Mouse (Mus musculus) hindbrain, embryonic 14.5 days (tissue): ENCODE data around the gene Esrrg. TPM values are rescaled to one million over a fixed set of nuclear protein-coding genes. Genes with fewer than 3 reads are reported as not detected.

Experiments used
- ATAC-seq: fragments of 200-750 bp; cut with Nextera tagmentation; 2 replicates; pipeline ENCODE4 v1.8.0; 2017; ENCODE audit warnings: moderate number of reproducible peaks, mild to moderate bottlenecking, moderate TSS enrichment, moderate library complexity; ENCODE audit not compliant: low FRiP score
- DNase-seq: peaks from one replicate; pipeline ENCODE4 v3.0.0-alpha.2; 2015; ENCODE audit warnings: low spot score
- H3K27ac ChIP-seq: fragments of 300-500 bp; sonication (generic); 2 replicates; pipeline ENCODE4 v1.5.1; 2014; ENCODE audit warnings: mild to moderate bottlenecking, moderate library complexity
- H3K27me3 ChIP-seq: fragments of 300-500 bp; sonication (generic); 2 replicates; pipeline ENCODE4 v1.6.1; 2014; ENCODE audit warnings: mild to moderate bottlenecking, low read length, mixed read lengths; ENCODE audit not compliant: control insufficient read depth, insufficient read depth
- H3K36me3 ChIP-seq: fragments of 300-500 bp; sonication (generic); replicated peaks from 2 replicates; pipeline ENCODE4 v1.6.1; 2014; ENCODE audit not compliant: control insufficient read depth, insufficient read depth
- H3K4me1 ChIP-seq: fragments of 300-500 bp; sonication (generic); replicated peaks from 2 replicates; pipeline ENCODE4 v1.6.1; 2014; ENCODE audit warnings: antibody characterized with exemption, low read length, mixed read lengths; ENCODE audit not compliant: control insufficient read depth, insufficient read depth
- H3K4me2 ChIP-seq: fragments of 300-500 bp; sonication (generic); replicated peaks from 2 replicates; pipeline ENCODE4 v1.6.1; 2014; ENCODE audit warnings: mild to moderate bottlenecking, moderate library complexity
- H3K4me3 ChIP-seq: fragments of 300-500 bp; sonication (generic); replicated peaks from 2 replicates; pipeline ENCODE4 v1.5.1; 2014; ENCODE audit warnings: mild to moderate bottlenecking, low read length
- H3K9ac ChIP-seq: fragments of 300-500 bp; sonication (generic); 2 replicates; pipeline ENCODE4 v1.6.1; 2014
- H3K9me3 ChIP-seq: fragments of 300-500 bp; sonication (generic); 2 replicates; pipeline ENCODE4 v1.6.1; 2016; ENCODE audit warnings: low read length; ENCODE audit not compliant: control insufficient read depth
- WGBS: fragments of 180-500 bp; shearing (Covaris S2); extraction: QIAGEN DNeasy Blood & Tissue Kit; methylation state at CpG from one replicate; pipeline ENCODE4 v1.1.7; 2014; 5-methylcytosine and 5-hydroxymethylcytosine counted together
- polyA plus RNA-seq: library from polyadenylated mRNA; unstranded; fragments of >200 nt; fragmentation: Nextera tagmentation; extraction: Ambion mirVana; gene quantifications from 2 replicates; pipeline ENCODE4 v1.2.1, GENCODE M21; 2014

The Esrrg gene
- polyA plus RNA-seq, 1 experiment from 2014 or later = 46.8 TPM

- Histone ChIP-seq H3K36me3 (no peaks in the 10 kb centered on the region), H3K4me3 (no peak overlapping the region), H3K4me2 (peak overlapping the region; percentile 38), H3K9me3 (no peaks in the 10 kb centered on the region), H3K4me1 (peaks cover 12% of the 10 kb centered on the region), H3K27me3 (no peaks in the 10 kb centered on the region), H3K9ac (peak overlapping the region; percentile 35), H3K27ac (0 out of 2 replicates have a peak overlapping the region, but pooled peaks have one; percentile 10)
- 17% methylated on average over 14 of the region's 14 CpGs for WGBS
- 0 out of 2 replicates have a peak, but pooled peaks have one; percentile 34 for ATAC-seq
- peak; percentile 37 for DNase-seq
Measured at GRCm38 (mm10) chr1:188154466-188155110, 546.0 kb downstream of the Esrrg start.

GRCm38 (mm10) chr1:188155135-188155779 is 546.7 kb downstream of the Esrrg start:
- WGBS = 72% methylated on average over 22 of the region's 22 CpGs
- Histone ChIP-seq H3K36me3 (no peaks in the 10 kb centered on the region), H3K27ac (no peak overlapping the region), H3K9me3 (no peaks in the 10 kb centered on the region), H3K4me3 (no peak overlapping the region), H3K9ac (peak overlapping the region; percentile 35; the same call in 1 of the 2 replicates), H3K4me2 (peak overlapping the region; percentile 38; the same call in 1 of the 2 replicates), H3K4me1 (peaks cover 12% of the 10 kb centered on the region), H3K27me3 (no peaks in the 10 kb centered on the region)
- DNase-seq = no peak
- no peak for ATAC-seq

GRCm38 (mm10) chr1:188156520-188156919 is 547.9 kb downstream of the Esrrg start:
- Histone ChIP-seq H3K4me1 (peaks cover 12% of the 10 kb centered on the region), H3K9me3 (no peaks in the 10 kb centered on the region), H3K4me2 (no peak overlapping the region), H3K27ac (no peak overlapping the region), H3K4me3 (no peak overlapping the region), H3K36me3 (no peaks in the 10 kb centered on the region), H3K27me3 (no peaks in the 10 kb centered on the region), H3K9ac (no peak overlapping the region)
- ATAC-seq = no peak
- DNase-seq = no peak
- 96% methylated on average over 5 of the region's 5 CpGs for WGBS

GRCm38 (mm10) chr1:188157237-188157955 is 548.8 kb downstream of the Esrrg start:
- DNase-seq (no peak), ATAC-seq (no peak)
- no peak overlapping the region for H3K4me3 ChIP-seq
- H3K27me3 ChIP-seq = no peaks in the 10 kb centered on the region
- H3K4me2 ChIP-seq = no peak overlapping the region
- peaks cover 12% of the 10 kb centered on the region for H3K4me1 ChIP-seq
- H3K36me3 ChIP-seq = no peaks in the 10 kb centered on the region
- no peaks in the 10 kb centered on the region for H3K9me3 ChIP-seq
- no peak overlapping the region for H3K9ac ChIP-seq
- H3K27ac ChIP-seq = no peak overlapping the region
- 85% methylated on average over 7 of the region's 7 CpGs for WGBS

GRCm38 (mm10) chr1:188158675-188159074 is 550.1 kb downstream of the Esrrg start:
- no peak overlapping the region for H3K4me3 ChIP-seq
- no peak for ATAC-seq
- no peaks in the 10 kb centered on the region for H3K27me3 ChIP-seq
- no peak overlapping the region for H3K4me2 ChIP-seq
- H3K27ac ChIP-seq = no peak overlapping the region
- H3K4me1 ChIP-seq = peaks cover 12% of the 10 kb centered on the region
- no peaks in the 10 kb centered on the region for H3K9me3 ChIP-seq
- 93% methylated on average over 1 of the region's 1 CpGs for WGBS
- H3K36me3 ChIP-seq = no peaks in the 10 kb centered on the region
- H3K9ac ChIP-seq = no peak overlapping the region
- no peak for DNase-seq

- no peak overlapping the region for H3K4me3 ChIP-seq
- no peak for DNase-seq
- H3K27ac ChIP-seq = no peak overlapping the region
- no peaks in the 10 kb centered on the region for H3K27me3 ChIP-seq
- H3K9ac ChIP-seq = no peak overlapping the region
- H3K36me3 ChIP-seq = no peaks in the 10 kb centered on the region
- H3K4me2 ChIP-seq = no peak overlapping the region
- H3K4me1 ChIP-seq = peaks cover 8% of the 10 kb centered on the region
- ATAC-seq = no peak
- 93% methylated on average over 2 of the region's 2 CpGs for WGBS
- H3K9me3 ChIP-seq = no peaks in the 10 kb centered on the region
Measured at GRCm38 (mm10) chr1:188159108-188159507, 550.5 kb downstream of the Esrrg start.

GRCm38 (mm10) chr1:188163058-188163457 is 554.5 kb downstream of the Esrrg start:
- H3K36me3 ChIP-seq = no peaks in the 10 kb centered on the region
- no peak overlapping the region for H3K27ac ChIP-seq
- H3K9ac ChIP-seq = no peak overlapping the region
- H3K4me2 ChIP-seq = no peak overlapping the region
- ATAC-seq (no peak), DNase-seq (no peak)
- no peaks in the 10 kb centered on the region for H3K4me1 ChIP-seq
- no peaks in the 10 kb centered on the region for H3K9me3 ChIP-seq
- H3K4me3 ChIP-seq = no peak overlapping the region
- no peaks in the 10 kb centered on the region for H3K27me3 ChIP-seq

- Histone ChIP-seq H3K27ac (no peak overlapping the region), H3K27me3 (no peaks in the 10 kb centered on the region), H3K36me3 (no peaks in the 10 kb centered on the region), H3K9me3 (no peaks in the 10 kb centered on the region), H3K9ac (no peak overlapping the region), H3K4me1 (no peaks in the 10 kb centered on the region), H3K4me2 (no peak overlapping the region), H3K4me3 (no peak overlapping the region)
- 71% methylated on average over 6 of the region's 6 CpGs for WGBS
- DNase-seq (no peak), ATAC-seq (no peak)
Measured at GRCm38 (mm10) chr1:188164251-188164650, 555.7 kb downstream of the Esrrg start.

GRCm38 (mm10) chr1:188173859-188174258 is 565.3 kb downstream of the Esrrg start:
- Histone ChIP-seq H3K36me3 (no peaks in the 10 kb centered on the region), H3K4me3 (no peak overlapping the region), H3K9me3 (no peaks in the 10 kb centered on the region), H3K27me3 (no peaks in the 10 kb centered on the region), H3K9ac (no peak overlapping the region), H3K4me1 (no peaks in the 10 kb centered on the region), H3K4me2 (no peak overlapping the region), H3K27ac (no peak overlapping the region)
- WGBS = 53% methylated on average over 1 of the region's 1 CpGs
- no peak for ATAC-seq
- DNase-seq = no peak
